Mouse (Mus musculus): Measurements from ENCODE around the gene Plk2.
"Not testable (repeated sequence)": the region's sequence is repeated elsewhere in the genome, so short reads cannot be mapped to it uniquely, and the experiment has no call there.

Gene Plk2

GRCm38 (mm10) chr13:110394291-110395178 is at the start of gene Plk2:
TSS of gene Plk2 (plus strand) at chr13:110395046.
- DNase-seq = peak; percentile 95

DNA sequence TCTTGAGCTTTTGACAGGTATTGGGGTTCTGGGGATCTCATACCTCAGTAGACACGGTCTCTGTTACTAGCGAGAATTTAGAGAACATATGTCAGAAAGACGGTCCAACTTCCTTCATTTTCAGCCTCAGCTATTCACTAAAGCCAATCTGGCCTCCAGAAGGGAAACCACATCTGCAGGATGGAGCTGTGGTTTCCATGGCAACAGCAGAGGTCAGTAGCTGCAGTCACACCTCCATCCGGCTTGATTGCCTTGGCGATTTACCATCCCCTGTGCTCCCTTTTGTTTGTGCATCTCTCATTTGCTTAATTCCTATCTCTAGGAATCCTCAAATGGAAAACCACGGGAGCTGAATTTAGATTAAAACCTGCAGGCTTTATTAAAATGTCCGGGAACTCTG is 48.1 kb upstream of the Plk2 start:
- no peak for DNase-seq

DNA sequence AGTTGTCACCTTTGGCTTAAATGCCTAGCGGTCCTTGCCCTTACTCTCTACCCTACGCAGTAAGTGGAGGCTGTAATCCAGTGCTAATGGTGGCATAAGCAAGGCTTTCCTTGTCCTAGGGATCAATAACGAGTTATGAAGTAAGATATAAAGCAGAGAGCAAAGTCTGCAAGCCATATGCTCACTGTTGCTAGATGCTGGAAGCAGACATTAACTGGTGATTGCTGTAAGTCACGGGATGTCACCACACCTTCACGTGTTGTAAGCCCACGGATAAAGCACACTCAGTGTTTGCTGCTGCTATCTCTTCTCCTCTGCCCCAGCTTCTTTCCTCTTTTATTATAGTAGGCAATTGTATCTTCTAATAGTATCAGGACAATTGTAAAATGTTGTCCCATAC is 43.8 kb upstream of the Plk2 start:
- DNase-seq = no peak

DNA sequence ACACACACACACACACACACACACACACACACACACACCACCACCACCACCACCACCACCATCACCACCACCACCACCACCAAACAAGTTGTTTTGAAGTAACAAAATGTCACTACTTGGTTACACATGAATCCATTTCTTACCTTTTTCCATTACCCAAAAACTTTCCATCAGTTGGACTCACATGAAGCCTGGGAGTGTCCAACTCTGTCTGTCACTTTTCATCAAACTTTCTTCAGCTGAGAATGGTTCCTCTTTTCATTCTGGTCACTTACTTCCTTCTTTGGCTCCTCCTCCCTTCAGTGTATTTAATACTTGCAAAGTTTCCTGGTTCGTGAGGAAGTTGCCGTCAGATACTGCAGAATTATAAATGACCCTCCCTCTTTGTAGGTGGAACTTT is 37.9 kb upstream of the Plk2 start, which contains the start of gene Gapt:
Gene Gapt, minus strand, starts transcription at position 259 of the 400 bp plus-strand sequence.
- DNase-seq = no peak

- DNase-seq = no peak
Measured at GRCm38 (mm10) chr13:110363722-110364121, 31.1 kb upstream of the Plk2 start.

DNA sequence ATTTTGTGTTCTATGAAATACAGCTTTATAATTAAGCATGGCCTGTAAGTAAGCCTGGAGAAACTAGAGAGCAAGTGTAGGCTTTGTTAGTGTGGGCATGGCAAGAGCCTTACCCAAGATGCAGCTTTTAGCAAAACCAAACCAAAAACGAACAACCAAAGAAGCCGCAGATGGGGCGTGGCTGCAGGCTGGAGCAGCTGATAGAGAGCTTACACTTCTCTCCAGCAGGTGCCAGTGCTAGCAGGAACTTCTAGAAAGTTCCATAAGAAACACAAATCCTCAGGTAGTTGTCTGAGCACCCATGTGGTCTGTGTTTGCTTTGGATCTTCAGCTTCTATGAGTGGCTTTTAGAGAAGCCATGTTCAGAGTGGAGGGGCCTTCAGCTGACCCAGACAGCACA is 28.4 kb upstream of the Plk2 start:
- no peak for DNase-seq

GRCm38 (mm10) chr13:110367961-110368555 is 26.8 kb upstream of the Plk2 start:
- no peak for DNase-seq

GRCm38 (mm10) chr13:110368556-110369040 is 26.2 kb upstream of the Plk2 start:
- DNase-seq = peak; percentile 54

DNA sequence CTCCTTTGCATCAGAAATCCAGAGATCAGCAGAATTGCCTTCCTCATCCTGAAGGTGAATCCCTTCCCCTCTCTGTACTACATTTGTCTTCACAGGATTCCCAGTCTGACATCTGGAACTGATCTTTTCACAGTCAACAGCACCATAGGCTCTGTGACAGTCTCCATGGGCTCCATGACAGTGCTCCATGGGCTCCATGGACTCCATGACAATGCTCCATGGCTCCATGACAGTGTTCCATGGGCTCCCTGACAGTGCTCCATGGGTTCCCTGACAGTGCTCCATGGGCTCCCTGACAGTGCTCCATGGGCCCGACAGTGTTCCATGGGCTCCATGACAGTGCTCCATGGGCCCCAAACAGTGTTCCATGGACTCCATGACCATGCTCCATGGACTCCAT is 25.2 kb upstream of the Plk2 start:
- no peak for DNase-seq

DNA sequence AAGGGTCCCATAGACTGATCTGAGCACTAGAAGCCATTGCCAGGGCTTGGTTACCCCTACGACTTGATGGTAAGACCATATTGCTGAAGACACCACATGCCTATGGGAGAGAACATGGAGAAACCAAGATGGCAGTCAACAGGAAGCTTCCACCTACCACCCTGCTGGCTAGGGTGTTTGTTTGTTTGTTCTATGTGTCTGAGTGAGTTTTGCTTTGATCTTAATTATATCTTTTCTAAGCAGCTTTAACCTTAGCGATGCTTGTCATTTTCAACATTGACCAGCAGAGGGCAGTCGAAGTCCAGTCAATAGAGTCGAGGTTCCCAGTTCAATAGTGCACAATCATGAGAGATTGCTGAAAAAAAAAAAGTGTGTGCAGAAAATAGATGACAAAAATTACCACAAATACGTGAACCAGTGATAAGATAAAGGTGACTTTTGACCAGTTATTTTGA is 12.4 kb upstream of the Plk2 start:
- DNase-seq = no peak

GRCm38 (mm10) chr13:110384514-110384913 is 10.3 kb upstream of the Plk2 start:
- no peak for DNase-seq

DNA sequence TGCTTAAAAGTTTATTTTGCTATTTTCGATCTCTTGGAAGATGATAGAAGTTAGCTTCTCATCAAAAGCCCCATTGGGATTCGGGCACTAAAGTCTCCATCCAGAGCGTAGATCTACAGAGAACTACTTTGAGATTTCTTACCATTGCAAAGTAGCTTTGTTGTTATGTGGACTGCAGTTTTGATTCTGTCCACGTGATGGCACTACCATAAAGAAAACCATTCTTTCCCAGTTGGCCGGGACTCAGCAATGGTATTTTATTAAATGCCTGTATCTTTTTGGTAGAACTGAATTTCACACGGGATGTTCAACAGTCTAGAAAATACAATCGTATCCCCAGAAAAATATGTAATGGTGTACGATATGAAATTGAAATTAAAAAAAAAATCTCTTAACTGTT is 2.6 kb upstream of the Plk2 start:
- peak; percentile 53 for DNase-seq

DNA sequence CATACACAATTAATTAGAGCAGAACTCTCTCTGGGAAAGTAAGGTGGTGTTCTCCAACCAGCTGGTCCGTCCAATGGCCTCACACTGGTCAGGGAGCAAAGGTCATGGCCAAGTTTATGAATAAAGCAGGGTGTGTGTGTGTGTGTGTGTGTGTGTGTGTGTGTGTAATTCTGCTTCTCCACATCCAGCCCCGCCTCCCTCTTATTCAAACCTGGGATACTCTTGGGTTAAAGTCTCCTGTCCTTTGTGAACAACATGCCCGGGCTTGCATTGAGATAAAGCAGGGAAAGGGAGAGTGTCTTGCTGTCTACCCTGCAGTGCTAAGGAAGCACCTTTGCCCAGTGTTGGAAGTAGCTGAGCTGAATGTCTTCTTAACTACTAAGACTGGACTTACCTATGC is 2.2 kb upstream of the Plk2 start:
- DNase-seq = no peak

- DNase-seq = no peak
Measured at GRCm38 (mm10) chr13:110395179-110395794, 441 bp downstream of the Plk2 start.

DNA sequence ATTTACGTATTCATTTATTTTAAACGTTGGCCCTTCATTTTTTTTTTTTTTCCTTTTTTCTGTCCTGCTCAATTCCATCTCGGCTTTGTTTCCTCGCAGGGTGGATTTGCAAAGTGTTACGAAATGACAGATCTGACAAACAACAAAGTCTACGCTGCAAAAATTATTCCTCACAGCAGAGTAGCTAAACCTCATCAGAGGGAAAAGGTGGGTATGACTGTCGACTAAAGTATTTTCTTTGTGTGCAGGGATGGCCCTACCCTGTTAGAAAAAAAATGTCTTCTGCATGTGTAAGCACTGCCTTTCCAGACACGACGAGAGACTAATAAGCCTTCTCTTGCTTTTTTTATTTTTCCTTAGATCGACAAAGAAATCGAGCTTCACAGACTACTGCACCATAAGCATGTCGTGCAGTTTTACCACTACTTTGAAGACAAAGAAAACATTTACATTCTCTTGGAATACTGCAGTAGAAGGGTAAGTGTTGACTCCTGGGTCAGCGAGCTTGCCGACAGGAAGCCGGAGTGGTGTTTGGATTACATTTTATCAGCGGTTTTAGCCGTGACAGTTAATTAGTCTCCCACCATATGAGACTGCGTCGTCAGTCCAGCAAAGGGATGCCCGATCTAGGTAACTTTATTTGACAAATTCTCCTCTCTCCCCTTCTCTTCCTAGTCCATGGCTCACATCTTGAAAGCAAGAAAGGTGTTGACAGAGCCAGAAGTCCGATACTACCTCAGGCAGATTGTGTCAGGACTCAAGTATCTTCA is 1.3 kb downstream of the Plk2 start:
- no peak for DNase-seq

- no peak for DNase-seq
Measured at GRCm38 (mm10) chr13:110397750-110398149, 2.9 kb downstream of the Plk2 start.

- DNase-seq = no peak
Measured at GRCm38 (mm10) chr13:110398513-110399270, 3.8 kb downstream of the Plk2 start.

DNA sequence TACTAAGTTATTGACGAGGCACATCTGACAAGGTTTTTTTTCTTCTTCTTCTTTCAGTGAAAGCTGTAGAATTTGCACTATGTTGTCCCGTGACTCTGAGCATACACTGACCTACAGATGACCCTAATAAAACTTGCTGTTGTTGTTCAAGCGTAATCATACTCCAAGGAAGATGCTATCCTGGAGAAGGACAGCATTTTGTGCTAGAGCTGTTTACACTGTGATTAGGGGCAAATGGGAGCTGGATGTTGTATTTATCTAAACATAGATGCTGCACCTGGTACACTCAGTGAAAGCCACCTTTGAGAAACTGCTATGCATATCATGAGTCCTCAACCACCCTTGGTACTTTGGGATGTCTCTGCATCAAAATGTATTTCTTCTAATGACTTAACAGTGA is 6.6 kb downstream of the Plk2 start:
- DNase-seq = no peak

- DNase-seq = no peak
Measured at GRCm38 (mm10) chr13:110401877-110402276, 7.0 kb downstream of the Plk2 start.

DNA sequence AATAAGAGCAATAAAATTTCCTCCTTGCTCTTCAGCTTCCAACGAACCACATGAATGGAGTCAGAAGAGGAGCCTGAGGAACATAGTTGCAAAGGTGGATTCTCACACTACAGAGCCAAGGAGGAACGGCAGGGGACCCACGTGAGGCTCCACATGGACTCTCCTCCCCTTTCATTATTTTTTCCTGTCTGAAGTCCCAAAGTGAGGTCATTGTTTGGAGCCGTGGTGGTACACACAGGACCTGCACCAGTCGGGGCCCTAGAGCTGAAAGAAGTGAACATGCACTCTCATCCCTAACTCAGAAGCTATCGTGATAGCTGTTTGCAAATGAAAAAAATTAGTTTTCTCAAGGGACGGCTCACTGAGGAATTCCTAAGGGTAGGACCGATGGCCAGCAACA is 9.2 kb downstream of the Plk2 start:
- no peak for DNase-seq

DNA sequence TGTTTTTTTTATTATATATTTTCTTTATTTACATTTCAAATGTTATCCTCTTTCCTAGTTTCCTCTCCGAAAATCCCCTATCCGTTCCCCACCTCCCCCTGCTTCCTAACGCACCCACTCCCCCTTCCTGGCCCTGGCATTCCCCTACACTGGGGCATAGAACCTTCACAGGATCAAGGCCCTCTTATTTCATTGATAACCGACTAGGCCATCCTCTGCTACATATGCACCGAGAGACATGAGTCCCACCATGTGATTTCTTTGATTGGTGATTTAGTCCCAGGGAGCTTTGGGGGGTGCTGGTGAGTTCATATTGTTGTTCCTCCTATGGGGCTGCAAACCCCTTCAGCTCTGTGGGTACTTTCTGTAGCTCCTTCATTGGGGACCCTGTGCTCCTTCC is 9.8 kb downstream of the Plk2 start:
- not testable (repeated sequence) for DNase-seq

DNA sequence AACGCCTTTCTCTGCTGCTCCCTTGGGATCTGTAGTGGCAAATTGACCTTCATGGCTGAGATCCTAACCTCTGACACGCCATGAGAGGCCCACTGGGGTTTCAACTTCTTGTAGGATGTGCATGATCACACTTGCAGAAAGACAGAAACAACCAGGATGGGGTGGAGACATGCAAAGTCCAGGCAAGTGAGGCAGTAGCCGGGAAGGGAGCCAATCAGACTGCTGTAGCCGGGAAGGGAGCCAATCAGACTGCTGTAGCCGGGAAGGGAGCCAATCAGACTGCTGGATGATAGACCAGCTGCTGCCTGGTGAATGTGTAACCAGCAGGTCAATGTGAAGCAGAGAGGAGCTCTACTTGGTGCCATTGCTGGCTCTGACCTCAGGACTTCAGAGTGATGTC is 11.3 kb downstream of the Plk2 start:
- DNase-seq = no peak
